Mouse (Mus musculus) embryo, embryonic 10.5 days (tissue): ENCODE data around the gene Ap2m1.

Source experiments
- DNase-seq: peaks from one replicate; pipeline ENCODE4 v3.0.0-alpha.2; 2015; ENCODE audit warnings: low spot score

The Ap2m1 gene

DNA sequence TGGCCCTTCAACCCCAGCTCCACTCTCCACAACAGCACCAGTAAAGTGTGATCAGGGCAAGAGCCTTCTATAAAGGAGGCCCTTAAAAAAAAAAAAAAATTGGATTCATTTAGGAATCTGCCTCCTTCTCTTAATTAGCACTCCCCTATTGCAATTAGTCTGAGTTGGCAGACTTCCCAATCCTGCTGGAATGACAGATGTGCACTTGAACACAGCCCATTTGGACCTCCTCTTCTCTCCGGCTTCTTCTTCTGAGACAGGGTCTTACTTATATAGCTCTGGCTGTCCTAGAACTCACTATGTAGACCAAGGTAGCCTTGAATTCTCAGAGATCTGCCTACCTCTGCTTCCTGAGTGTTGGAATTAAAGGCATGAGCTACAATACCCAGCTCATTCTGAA is 5.9 kb upstream of the Ap2m1 start:
- no peak for DNase-seq

DNA sequence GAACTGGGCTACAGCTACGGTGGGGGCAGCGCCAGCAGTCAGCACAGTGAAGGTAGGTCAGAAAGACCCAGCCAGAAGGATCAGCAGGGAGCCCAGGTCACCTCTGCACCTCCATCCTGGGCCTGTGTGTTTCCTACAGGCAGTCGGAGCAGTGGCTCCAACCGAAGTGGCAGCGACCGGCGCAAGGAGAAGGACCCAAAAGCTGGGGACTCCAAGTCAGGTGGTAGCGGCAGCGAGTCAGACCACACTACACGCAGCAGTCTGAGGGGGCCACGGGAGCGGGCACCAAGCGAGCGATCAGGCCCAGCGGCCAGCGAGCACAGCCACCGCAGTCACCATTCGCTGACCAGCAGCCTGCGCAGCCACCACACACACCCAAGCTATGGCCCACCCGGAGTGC is 4.3 kb upstream of the Ap2m1 start:
- DNase-seq: no peak

DNA sequence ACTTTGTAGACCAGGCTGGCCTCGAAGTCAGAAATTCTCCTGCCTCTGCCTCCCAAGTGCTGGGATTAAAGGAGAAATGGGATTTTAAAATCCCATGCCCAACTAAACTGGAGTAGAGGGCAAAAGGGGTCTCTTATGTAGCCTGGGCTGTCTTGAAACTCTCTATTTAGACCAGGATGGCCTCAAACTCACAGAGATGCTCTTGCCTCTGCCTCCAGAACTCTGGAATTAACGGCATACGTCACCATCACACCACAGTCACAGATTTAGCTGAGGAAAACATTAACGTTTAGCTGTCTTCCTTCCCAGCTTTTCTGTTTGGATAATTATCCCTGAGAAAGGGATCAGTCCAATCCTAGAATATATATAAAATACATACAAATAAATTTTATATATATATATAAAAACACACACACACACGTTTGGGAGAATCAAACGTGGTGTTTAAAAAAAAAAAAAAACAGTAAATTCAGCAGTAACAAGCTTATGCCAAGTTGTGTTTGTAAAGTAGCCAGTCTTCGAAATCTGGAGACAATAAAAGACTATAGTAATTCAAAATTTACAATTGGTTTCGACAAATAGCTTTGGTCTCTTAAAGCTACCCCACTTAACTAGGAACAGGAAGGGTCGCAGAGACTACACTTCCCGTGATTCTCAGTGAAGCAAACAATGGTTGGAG is 522 bp upstream of the Ap2m1 start:
- no peak for DNase-seq

DNA sequence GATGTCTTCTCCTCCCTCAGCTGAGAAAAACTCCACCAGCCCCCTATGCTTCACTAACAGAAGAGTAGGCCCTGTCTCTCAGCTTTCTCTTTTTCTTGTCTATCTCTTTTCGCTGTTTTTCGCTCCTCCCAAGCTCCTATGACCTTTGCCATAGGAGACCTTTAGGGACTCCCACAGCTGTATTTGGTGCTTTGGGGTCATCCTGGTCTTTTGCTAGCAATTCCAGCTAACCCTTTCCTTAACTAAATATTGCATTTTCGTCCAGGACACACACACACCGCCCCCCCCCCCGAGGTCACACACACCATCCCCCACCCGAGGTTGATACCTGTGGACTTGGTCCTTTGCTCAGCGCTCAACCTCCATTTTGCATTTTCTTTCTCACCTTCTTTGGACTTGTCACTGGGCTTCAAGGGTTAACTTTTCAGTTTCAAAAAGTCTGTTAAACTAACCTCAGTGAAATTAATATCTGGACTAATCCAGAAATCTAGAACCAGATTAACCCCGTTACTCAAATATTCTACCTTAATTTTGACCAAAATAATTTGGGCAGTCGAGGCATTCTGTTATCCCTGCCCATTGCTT is 895 bp downstream of the Ap2m1 start:
- no peak for DNase-seq

DNA sequence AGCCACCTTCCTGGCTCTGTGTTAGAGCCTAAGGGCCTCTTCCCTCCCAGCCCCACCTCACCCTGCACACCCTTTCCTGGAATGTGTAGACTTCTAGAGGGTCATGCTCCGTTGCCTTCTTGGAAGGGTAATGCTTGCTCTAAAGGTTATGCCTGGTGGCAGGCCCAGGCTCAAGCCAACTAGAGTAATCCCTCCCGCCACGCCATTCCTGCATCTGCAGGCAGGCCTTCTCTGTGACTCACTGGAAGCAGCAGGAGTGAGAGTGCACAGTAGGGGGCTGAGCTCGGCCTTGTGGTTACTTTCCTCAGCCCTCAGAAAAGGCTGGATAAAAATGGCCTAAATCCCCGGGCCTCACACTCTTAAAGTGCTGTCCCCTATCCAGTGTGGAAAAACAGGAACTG is 1.8 kb downstream of the Ap2m1 start:
- DNase-seq: no peak

DNA sequence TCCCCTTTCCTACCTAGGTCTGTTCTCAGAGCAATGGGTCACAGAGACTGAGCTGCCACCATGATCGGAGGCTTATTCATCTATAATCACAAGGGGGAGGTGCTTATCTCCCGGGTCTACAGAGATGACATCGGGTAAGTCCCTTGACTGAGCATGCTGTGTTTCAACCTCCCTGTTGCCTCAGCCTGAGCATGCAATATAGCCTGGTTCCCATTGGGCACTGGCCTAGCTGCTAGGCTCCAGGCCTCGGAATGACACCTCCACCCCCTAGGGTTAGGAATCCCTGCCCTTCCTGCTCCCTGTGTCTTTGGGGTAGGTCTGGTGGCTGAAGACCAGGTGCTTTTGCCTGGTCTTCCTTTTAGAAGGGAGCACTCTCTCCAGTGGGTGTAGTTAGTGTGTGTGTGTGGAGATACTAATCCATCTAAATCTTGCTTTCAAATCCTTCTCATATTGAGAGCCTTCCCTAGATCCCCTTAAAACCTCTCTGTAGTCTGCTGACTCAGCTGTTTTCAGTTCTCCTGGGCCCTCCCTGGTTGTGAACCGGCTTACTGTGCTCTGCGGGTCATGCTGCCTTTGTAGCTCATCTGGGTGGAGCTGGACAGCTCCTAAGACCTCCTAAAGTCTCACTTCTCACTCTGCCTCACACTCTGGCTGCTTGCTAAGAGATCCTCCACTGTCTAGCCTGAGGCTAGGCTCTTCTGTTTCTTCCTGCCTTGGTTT is 2.5 kb downstream of the Ap2m1 start:
- DNase-seq: no peak

DNA sequence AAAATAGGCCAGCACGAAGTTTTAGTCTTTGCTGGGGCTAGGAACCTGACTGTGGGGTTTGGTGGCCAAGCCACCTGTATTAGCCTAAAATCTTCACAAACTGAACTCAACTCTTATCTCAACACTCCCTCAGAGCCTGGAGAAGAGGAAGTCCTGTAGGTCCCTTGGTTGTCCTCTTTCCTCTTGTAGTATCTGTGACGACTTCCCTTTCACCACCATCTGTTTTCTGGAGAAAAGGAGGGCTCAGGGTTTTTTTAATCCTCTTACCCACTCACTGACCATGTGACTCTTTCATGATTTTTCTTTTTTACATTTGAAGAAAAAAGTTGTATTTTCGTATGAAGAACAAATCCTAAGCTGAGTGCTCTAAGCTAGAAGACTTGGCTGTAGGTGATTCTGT is 4.4 kb downstream of the Ap2m1 start:
- DNase-seq: no peak

DNA sequence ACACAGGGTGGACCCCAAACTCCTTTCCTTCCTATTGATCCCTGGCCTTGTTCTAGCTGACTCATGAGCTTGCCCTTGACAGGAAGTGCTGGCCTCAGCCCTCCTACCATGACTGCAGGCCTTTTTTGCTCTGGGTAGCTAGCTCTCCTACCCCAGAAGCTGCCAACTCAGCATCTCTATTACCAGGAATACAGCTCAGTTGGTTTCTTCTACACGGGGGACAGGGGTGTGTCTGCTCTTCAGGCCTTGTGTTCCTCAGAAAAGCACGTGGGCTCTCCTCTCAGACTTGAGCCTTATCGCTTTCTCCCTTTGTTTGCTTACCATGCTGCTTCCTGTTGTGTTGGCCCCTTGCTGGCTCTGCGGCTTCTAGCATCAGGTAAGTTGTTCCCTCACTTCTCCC is 5.2 kb downstream of the Ap2m1 start:
- no peak for DNase-seq

DNA sequence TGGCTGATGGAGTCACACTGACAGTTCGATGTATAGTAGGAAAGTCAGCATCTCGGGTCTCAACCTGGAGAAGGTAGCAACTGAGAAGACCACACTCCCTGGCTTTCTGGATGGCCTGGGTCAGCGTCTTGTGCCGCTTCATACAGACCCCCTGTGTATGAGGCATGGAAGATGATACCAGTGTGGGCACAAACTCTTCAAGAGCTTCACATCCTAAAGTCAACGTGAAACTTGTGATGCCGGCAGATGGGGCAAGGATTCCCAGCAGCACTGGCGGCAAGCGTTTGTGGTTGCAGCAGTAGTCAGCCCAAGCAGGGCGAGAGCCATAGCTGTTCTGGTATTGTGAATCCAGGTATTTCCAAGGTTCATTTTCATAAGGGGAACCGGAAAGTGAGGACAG is 10.4 kb downstream of the Ap2m1 start:
- no peak for DNase-seq

DNA sequence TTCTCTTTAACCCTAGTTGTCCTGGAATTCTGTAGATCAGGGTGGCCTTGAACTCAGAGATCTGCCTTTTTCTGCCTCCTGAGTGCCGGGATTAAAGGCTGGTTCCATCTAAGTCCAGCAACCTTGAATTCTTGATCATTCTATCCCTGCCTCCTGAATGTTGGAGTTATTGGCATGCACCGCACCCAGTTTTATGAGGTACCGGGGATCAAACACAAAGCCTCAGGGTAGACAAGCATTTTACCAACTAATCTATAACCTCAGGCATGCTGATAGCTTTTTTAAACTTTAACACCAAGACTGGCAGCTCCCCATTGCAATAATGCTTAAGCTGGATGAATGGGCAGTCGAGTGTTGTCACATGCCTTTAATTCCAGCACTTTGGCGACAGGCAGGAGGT is 12.1 kb downstream of the Ap2m1 start:
- no peak for DNase-seq

DNA sequence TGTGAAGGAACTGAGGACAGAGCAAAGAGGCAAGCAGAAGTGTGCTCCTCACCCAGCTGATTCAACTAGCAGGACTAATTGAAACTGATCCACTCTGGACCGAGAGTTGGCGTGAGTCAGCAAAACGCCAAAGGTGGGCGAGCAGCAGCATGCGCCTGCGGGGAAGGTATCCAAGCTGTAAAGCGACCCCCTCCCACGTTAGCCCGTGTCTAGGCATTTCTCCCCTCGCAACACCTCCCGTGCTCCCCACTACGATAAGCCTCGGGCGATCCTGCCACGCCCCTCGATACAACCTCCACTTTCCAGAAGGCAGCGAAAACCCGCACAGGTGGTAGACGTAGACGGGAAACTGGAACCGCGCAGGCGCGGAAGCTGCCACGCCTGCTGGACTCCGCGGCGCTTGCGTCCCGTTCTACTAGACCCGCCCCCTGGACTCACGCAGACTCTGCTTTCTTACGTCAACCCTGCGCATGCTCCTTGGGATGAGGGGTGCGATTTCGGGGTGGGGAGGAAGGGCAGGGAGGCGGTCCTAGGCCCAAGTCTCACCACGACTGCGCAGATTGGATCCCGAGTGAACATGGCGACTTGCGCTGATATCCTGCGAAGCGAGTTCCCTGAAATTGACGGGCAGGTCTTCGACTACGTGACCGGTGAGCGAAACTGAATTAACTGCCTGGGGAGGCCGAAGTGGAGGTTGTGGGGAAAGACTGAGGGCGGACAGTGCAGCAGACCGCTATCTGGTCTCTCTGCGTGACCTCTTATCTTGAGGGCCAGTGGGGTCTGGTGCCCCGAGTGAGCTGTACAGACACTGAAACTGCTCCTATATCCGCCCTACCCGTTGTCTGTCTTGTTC is 13.0 kb downstream of the Ap2m1 start, which contains the start of gene Abcf3:
TSS of gene Abcf3 (plus strand) at position 482 of the 853 bp plus-strand sequence.
- peak; percentile 100 for DNase-seq

DNA sequence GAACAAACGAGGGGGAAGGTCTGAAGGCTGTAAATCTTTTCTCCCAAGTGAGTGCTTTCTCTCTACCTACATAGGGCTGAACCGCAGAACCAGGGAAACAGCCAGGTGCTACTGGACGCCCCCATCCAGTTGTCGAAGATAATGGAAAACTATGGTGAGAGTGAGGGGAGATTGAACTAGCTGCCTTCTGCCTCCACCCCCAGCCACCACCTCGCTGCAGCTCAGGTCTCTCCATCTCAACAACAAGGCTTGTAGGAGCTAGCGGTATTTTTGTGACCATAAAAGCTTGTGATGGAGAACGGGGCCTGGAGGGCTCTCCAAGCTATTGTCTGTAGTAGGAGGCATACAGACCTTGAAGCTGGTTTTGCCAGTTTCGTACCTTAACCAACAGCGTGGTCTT is 13.9 kb downstream of the Ap2m1 start:
- no peak for DNase-seq

DNA sequence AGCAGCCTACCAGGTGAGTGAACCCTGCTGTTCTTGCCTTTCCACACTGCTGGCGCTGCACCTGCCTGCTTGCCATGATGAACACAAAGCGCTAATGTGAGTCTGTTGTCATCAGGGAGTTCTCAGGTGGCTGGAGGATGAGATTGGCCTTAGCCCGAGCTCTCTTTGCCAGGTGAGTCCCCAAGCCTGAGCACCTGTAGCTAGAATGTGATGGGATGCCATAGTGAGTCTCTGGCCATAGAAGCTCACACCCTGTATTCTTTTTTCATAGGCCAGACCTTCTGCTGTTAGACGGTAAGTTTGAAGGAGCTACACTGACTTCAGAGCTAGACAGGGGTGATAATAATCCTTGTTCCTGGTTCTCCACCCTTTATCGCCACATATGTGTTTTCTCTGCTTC is 16.4 kb downstream of the Ap2m1 start:
- no peak for DNase-seq

DNA sequence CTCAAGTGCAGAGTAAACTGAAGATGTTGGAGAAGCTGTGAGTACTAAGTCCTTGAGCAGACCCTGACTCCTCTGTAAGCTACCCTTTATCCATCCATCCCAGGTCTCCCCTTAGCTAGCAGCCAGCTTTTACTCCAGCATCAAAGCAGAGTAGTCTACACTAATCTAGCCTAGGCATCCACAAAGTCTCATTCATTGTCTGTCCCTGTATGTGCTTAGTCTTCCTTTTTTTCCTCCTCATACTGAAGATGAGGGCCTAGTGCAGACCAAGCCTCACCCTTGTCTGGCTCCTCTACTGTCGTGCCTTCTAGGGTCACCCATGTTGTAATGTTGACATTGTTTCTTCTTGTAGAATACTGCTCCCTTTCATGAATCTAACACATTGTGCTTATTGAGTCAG is 17.3 kb downstream of the Ap2m1 start:
- no peak for DNase-seq

DNA sequence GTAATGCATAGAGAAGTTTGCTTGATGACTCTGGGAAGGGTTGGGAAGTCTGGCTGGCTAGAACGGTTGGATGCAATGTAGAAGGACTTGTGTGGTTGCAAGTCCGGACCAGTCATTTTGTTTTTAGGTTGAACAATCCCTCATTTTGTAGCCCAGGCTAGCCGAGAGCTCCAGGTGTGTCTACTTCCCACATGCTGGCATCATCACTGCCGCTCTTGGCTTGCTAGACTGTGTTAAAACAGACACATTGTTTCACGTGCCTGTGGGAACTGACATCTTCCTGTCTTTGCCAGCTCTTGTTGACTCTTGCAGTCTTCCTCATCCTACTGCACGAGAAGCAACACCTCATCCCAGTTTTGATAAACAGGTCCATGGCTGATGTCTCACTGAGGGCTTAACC is 19.7 kb downstream of the Ap2m1 start:
- no peak for DNase-seq

DNA sequence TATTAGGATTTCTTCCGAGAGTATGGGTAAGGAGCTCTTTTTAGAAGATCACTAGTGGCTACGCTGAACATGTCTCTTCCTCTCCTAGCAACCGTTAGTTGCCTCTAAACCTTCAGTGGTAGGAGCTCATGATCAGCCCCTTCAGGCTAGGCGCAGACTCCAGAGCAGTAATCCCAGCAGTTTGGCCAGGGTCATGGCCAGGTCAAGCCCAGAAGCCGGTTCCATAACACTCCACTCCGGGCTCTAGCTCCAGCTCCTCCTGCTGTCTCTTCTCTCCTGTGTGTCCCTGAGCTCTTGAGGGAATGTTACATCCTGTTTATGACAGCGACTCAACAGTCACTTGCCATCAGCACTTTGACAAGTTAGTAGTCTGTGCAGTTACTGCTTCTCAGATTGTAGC is 22.1 kb downstream of the Ap2m1 start:
- no peak for DNase-seq

DNA sequence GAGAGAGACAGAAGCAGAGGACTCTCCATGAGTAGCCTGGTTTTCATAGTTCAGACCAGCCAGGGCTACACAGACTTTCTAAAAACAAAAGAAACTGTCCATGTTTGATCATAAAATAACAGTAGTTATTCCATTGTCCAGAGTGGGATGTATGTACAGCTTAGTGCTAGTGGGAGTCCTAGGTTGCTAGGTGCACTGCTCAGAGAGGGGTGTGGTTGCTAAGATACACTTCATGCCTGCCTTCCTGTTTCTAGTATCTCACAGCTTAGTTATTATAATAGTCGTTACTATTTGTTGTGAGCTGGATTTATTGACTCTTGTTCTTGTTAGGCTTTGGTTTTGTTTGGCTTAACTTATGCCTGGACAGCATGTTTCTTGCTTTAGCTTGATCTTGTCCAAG is 29.8 kb downstream of the Ap2m1 start:
- DNase-seq: no peak

DNA sequence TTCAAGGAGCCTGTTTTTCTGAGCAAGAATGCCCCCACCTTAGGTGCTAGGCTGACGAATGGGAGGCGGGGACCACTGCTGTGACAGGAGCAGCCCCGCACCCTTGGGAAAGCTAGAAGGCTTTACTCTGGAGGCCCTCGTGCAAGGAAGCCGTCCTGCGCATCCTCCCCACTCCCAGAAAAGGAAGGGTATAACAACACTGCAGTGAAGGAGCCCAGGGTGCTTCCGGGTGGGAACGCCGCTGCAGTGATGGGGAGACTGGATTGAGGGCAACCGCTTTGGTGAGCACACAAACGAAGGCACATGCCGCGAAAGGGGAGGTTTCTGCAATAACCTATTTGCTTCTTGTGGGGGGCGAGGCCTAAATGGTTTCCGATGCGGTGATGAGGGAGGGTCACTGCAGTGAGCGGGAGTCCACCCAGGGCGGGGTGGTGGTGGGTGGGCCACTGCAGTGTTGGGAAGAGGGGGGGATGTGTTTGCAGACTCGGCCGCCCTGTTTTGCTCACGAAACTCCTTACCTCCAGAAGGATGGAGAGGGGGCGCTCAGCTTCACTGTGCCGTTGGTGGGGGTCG is 54.2 kb downstream of the Ap2m1 start, which contains the start of gene Vwa5b2:
TSS of gene Vwa5b2 (plus strand) at position 106 of the 573 bp plus-strand sequence.
- DNase-seq: peak; percentile 56

DNA sequence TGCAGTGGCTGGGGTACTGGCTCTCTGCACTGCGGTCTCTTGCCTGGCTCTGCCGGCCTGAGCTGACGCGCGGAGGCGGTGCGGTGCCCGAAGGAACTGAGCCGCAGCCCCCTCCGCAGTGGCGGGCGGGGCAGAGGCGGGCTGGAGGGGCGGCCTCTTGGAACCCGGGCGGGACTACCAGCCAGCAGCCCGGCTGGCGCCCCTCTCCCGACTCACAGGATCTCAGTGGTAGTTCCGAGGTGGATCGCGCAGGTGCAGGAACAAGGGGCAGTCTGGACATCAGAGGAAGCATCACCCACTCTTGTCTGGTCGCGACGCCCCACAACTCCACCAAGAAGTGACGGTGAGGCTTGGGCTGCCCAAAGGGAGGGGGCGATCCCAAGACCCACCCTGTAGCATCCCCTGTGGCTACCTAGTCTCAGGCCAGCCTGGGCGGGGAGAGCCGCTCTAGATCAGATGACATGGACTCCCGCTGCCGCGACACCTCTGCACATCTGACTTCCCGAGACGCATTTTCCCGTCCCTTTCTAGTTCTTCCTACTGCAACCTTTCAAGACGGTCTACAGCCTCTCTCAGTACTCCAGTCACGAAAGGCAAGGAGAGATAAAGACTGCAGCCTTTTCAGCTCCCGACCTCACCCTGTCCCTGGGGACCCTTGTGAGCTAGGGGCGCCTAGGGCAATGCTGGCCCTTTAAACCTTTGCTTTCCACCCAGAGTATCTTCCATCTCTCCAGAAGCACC is 54.8 kb downstream of the Ap2m1 start:
- DNase-seq: peak; percentile 41

DNA sequence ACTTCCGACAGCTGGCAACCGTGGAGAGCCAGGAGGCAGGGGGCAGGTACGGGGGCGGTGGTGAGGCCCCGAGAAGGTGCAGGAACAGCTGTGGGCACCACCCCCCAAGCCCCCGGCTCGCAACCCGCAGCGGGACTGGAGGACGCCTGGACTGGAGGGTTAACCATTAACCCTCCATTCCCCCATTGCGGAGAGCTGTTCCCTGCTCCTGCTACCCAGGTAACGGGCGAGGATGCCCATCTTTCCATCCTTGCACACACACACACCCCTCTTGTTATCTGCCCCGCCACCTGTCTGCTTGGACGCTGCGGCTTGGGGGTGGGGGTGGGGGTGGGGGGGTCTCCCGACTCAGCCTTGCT is 55.4 kb downstream of the Ap2m1 start:
- no peak for DNase-seq

DNA sequence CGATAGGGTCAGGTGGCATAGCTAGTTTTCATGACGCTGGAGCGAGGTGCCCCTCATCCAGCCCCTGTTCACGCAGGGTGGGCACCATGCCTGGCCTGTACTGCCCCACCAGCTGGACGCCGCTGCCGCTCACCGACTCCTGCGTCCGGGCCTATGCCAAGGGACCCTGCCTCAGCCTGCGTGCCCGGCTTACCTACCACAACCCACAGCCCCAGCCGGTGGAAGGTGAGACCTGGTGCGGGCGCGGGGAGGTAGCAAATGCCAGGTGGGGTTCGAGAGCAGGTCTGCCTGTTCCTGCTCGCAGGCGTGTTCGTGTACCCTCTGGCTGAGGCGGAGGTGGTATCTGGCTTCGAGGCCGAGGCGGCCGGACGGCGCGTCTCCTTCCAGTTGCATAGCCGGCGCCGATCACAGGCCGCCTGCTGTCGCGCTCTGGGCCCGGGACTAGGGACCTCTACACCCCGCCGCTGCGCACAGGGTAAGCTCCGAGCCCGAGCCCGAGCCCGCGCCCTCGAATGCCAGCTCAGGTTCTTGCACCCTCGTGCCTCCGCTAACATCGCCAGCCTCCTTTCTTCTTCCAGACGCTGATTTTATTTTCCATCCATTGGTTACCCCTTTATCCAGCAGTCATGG is 55.9 kb downstream of the Ap2m1 start:
- DNase-seq: peak; percentile 23
